Mouse (Mus musculus) spleen, adult 2 months (tissue): ENCODE measurements at regions not wholly inside any gene's neighbourhood (a gene's known extent, or its start where the extent isn't known, plus 50 kb on each side); places are given as distances from the start of the nearest gene placed in this dataset.

Experiments
- DNase-seq, 2 experiments: peaks; one replicate each; pipeline versions ENCODE4 v3.0.0 to v3.0.0-alpha.2; 2012 to 2021; ENCODE audit warnings: low spot score in 2 of 2, low read depth in 1 of 2
- H3K27ac ChIP-seq: fragments of 200-500 bp; 2 replicates; pipeline ENCODE4 v1.5.1; 2012; ENCODE audit warnings: low read length, inconsistent platforms; ENCODE audit not compliant: insufficient read depth
- H3K27me3 ChIP-seq: fragments of 200-500 bp; 2 replicates; pipeline ENCODE4 v1.6.1; 2012; ENCODE audit warnings: mild to moderate bottlenecking, moderate library complexity, low read length, inconsistent platforms; ENCODE audit not compliant: control insufficient read depth, insufficient read depth
- H3K36me3 ChIP-seq: fragments of 200-500 bp; 2 replicates; pipeline ENCODE4 v1.6.1; 2012; ENCODE audit warnings: mild to moderate bottlenecking, low read length, inconsistent platforms; ENCODE audit not compliant: control insufficient read depth, insufficient read depth
- H3K4me1 ChIP-seq: fragments of 200-500 bp; 2 replicates; pipeline ENCODE4 v1.6.1; 2011; ENCODE audit warnings: inconsistent platforms; ENCODE audit not compliant: control insufficient read depth, insufficient read depth, insufficient read length
- H3K4me3 ChIP-seq: fragments of 200-500 bp; 2 replicates; pipeline ENCODE4 v1.5.1; 2011; ENCODE audit warnings: mild to moderate bottlenecking, inconsistent platforms; ENCODE audit not compliant: insufficient read depth, insufficient read length; ENCODE audit errors: extremely low read depth
- CTCF ChIP-seq: fragments of 200-500 bp; IDR thresholded peaks from 2 replicates; pipeline ENCODE4 v1.5.1; 2011; ENCODE audit warnings: mild to moderate bottlenecking, inconsistent platforms; ENCODE audit not compliant: insufficient read depth, insufficient read length, insufficient replicate concordance; ENCODE audit errors: extremely low read depth
- POLR2A ChIP-seq: fragments of 200-500 bp; IDR thresholded peaks from 2 replicates; pipeline ENCODE4 v1.6.1; 2011; ENCODE audit warnings: low read depth, low read length, inconsistent platforms
- WGBS: fragments of 180-500 bp; shearing (Covaris S2); methylation state at CpG from one replicate; pipeline ENCODE4 v1.1.7; 2018; 5-methylcytosine and 5-hydroxymethylcytosine counted together

DNA sequence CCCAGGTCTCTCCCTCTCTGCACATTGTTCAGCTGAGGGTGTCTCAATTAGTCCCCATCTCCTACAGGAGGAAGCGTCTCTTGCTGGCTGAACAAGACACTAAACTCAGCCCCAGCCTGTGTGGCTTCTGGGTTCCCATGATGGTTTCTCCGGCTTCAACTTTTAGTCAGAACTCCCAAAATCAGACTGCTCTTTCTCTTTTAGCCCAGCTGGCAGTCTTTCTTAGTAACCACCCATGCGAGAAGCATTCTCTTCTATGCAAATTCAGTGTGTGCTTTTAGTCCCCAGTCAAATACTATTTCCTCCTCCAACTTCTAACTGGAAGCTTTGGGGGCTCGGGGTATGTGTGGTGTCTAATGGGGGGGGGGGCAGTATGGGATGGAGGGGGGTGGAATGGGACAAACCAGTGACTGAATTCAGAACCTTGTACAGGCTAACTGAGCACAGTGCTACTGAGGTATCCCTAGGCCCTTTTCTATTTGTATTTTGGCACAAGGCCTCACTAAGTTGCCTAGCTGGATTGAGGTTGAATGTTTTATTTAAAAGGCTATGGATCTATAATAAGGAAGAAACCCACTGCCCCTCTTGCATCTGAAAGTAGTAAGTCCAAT, 194.9 kb upstream of the Gm9833 start:
- DNase-seq: peak in 1 of 2 experiments; percentile 25
- peak overlapping the region; percentile 78 for H3K27ac ChIP-seq
- TF ChIP-seq CTCF (no peak), POLR2A (no peak)
- 34% methylated on average over 4 of the region's 4 CpGs for WGBS
- H3K27me3 ChIP-seq: no peaks in the 10 kb centered on the region
- H3K36me3 ChIP-seq: no peaks in the 10 kb centered on the region
- H3K4me3 ChIP-seq: no peak overlapping the region
- H3K4me1 ChIP-seq: peaks cover 24% of the 10 kb centered on the region; the same call in 1 of the 2 replicates

DNA sequence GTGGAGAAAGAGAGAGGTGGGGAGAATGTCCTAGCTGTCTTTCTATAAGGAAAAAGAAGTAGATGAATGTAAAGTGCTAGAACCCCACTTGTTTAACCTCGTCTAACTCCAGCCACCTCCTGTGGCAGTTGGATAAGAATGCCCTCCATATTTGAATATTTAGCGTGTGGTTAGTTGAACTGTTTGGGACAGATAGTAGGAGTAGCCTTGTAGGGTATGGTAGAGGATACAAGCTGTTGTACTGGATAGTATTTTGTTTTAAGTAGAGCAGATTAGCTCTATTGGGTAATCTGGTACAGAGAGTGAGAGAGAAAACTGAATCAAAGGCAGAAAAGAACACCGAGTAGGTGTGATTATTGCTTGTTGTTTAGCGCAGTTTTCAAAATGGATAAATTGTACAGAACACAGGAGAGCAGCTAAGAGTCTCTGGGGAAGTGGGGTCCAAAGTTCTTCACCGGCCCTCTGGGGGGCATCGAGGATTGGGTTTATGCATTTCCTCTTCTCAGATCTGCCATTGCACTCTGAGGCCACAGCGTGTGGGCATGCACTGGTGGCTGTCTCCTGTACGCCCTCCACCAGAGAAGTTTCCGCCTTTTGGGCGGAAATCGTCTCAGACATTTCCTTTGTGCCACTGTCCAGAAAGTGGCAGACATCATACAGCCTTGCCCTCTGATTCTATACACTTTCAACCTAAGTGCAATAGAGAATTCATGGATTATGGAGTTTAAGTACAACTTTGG, 192.3 kb upstream of the Gm9833 start:
- peak; percentile 52 to 64 for DNase-seq
- 37% methylated on average over 11 of the region's 11 CpGs for WGBS
- Histone ChIP-seq H3K27me3 (no peaks in the 10 kb centered on the region), H3K36me3 (no peaks in the 10 kb centered on the region), H3K27ac (no peak overlapping the region; the same call in 1 of the 2 replicates), H3K4me3 (no peak overlapping the region), H3K4me1 (peaks cover 21% of the 10 kb centered on the region; the same call in 1 of the 2 replicates)
- TF ChIP-seq POLR2A (no peak), CTCF (no peak)

DNA sequence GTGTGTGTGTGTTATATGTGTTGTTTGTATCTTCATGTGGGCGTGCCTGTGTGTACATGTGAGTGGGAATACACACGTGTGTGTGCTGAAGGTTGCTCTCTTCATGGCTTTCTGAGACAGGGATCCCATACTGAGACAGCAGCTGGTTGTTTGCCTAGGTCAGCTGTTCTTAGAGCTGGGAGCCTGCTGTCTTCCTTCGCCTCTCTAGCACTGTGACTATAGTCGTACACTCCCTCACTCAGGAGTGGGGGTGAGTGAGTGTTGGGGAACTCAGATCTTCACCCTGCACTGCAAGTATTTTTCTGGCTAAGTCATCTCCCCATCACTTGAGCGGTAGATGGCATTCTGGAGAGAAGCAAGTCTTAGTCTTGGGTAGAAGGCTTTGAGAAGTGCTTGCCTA, 191.6 kb upstream of the Gm9833 start:
- H3K4me3 ChIP-seq: no peak overlapping the region
- H3K4me1 ChIP-seq: peaks cover 20% of the 10 kb centered on the region; the same call in 1 of the 2 replicates
- 85% methylated on average over 5 of the region's 5 CpGs for WGBS
- DNase-seq: no peak
- no peaks in the 10 kb centered on the region for H3K27me3 ChIP-seq
- H3K36me3 ChIP-seq: no peaks in the 10 kb centered on the region
- H3K27ac ChIP-seq: peak overlapping the region; percentile 27
- TF ChIP-seq CTCF (no peak), POLR2A (no peak)

DNA sequence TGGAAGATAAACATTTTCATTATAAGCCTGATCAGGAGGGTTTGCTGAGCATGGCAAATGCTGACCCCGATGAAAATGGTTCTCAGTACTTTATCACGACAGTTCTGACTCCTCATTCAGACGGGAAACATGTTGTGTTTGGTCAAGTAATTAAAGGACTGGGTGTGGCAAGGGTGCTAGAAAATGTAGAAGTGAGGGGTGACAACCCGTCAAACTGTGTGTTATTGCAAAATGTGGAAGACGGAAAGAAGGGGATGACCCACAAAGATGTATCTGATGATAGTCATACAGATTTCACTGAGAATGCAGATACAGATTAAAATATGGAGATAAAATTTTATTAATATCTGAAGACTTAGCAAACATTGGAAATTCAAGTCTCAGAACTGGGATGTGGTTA, 186.2 kb upstream of the Gm9833 start:
- 81% methylated on average over 5 of the region's 5 CpGs for WGBS
- H3K4me1 ChIP-seq: peaks cover 4% of the 10 kb centered on the region; the same call in 1 of the 2 replicates
- no peak overlapping the region for H3K4me3 ChIP-seq
- no peak for TF ChIP-seq CTCF
- no peak for TF ChIP-seq POLR2A
- no peak for DNase-seq
- no peaks in the 10 kb centered on the region for H3K27me3 ChIP-seq
- H3K27ac ChIP-seq: no peak overlapping the region
- H3K36me3 ChIP-seq: no peaks in the 10 kb centered on the region

DNA sequence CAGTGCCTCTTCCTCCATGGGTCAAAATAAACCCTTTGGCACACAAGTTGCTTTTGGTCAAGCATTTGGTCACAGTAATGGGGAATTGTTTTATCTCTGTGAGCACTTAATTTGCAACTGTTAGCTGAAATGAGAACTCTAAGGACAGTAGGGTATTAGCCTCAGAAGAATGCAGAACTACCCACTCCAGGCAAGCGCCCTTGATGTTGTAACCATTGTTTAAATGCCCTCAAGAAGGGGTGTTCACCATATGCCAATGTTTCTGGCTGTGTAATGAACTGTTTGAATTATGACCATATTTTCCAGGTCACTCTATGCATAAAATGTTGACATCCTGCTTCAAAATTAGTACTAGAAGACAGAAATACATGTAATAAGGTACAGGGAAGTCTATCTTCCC, 174.6 kb upstream of the Gm9833 start:
- DNase-seq: no peak
- TF ChIP-seq POLR2A (no peak), CTCF (no peak)
- no peak overlapping the region for H3K4me3 ChIP-seq
- 83% methylated on average over 1 of the region's 1 CpGs for WGBS
- no peaks in the 10 kb centered on the region for H3K36me3 ChIP-seq
- H3K4me1 ChIP-seq: peaks cover 4% of the 10 kb centered on the region
- H3K27ac ChIP-seq: no peak overlapping the region
- H3K27me3 ChIP-seq: no peaks in the 10 kb centered on the region

DNA sequence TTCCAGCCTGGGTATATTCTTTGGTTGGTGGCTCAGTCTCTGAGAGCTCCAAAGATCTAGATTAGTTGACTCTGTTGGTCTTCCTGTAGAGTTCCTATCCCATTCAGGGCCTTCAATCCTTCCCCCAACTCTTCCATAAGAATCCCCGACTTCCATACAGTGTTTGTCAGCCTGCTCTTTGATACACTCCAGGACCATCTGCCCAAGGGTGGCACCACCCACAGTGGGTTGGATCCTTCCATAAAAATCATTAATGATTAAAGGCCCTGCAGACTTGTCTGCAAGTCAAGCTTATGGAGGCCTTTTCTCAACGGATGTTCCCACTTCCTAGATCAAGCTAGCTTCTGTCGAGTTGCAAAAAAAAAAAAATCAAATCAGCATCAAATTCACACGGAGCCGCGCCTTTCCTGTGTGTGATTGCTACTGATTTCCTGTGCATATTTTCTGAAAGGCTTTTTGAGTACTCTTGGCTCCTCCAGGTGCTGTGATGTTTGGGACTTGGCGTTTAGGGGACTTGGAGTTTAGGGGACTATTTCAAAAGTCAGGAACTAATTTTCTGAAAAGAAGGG, 171.3 kb upstream of the Gm9833 start:
- no peak for DNase-seq
- Histone ChIP-seq H3K4me3 (no peak overlapping the region), H3K36me3 (no peaks in the 10 kb centered on the region), H3K4me1 (peaks cover 4% of the 10 kb centered on the region), H3K27me3 (no peaks in the 10 kb centered on the region), H3K27ac (0 out of 2 replicates have a peak overlapping the region, but pooled peaks have one; percentile 57)
- TF ChIP-seq CTCF: no peak
- TF ChIP-seq POLR2A: no peak
- WGBS: 26% methylated on average over 7 of the region's 7 CpGs
